Mouse (Mus musculus): Measurements from ENCODE around the gene Krtap5-1. TPM values are rescaled to one million over a fixed set of nuclear protein-coding genes. Genes with fewer than 3 reads are reported as not detected.

The Krtap5-1 gene
- total RNA-seq (2023): not detected in 4 replicates

DNA sequence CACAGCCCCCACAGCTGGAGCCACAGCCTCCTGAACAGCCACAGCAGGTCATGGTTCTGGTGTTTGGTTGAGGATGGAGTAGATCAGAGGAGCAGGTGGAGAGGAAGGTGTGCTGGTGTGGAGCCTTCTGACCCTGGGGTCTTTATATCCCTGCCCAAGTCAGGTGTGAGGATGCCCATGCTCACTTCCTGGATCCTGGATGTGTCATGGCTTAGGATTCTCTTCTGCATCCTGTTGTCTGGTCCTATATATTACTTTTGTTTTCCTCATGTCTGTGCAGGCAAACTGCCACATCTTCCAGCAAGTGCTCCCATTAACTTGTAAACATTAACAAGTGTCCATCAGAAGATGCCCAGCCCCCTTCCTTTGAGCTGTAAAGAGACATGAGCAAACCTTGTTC lies at the start of gene Krtap5-1:
Gene Krtap5-1 (minus strand): TSS at position 101 of the 400 bp plus-strand sequence.

DNA sequence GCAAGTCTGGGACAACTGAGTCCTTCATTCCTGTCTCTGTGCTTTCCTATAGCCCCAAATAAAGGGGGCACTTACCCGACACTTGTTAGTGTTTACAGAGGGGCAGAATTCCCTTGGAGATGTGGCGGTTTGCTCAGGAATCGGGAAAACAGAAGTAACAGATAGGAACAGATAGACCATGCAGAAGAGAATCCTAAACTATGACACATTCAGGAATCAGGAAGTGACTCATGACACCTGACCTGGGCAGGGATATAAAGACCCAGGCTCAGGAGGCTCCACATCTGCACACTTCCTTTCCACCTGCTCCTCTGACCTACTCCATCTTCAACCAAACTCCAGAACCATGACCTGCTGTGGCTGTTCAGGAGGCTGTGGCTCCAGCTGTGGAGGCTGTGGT lies 6.3 kb upstream of the Krtap5-1 start, which contains the start of gene Krtap5-4:
Gene Krtap5-4 (plus strand): TSS at position 301 of the 400 bp plus-strand sequence.

DNA sequence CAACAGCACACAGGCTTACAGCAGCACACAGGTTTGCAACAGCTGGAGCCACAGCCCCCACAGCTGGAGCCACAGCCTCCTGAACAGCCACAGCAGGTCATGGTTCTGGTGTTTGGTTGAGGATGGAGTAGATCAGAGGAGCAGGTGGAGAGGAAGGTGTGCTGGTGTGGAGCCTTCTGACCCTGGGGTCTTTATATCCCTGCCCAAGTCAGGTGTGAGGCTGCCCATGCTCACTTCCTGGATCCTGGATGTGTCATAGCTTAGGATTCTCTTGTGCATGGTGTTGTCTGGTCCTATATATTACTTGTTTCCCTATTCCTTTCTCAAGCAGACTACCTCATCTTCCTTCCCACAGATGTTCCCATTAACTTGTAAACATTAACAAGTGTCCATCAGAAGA lies 22.7 kb downstream of the Krtap5-1 start, which contains the start of gene Gm4559:
Gene Gm4559 (minus strand): TSS at position 101 of the 400 bp plus-strand sequence.

DNA sequence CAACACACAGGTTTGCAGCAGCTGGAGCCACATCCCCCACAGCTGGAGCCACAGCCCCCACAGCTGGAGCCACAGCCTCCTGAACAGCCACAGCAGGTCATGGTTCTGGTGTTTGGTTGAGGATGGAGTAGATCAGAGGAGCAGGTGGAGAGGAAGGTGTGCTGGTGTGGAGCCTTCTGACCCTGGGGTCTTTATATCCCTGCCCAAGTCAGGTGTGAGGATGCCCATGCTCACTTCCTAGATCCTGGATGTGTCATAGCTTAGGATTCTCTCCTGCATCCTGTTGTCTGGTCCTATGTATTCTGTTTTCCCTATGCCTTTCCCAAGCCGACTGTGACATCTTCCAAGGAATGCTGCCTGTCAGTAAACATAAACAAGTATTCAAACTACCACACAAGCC lies 38.7 kb downstream of the Krtap5-1 start, which contains the start of gene Gm2431:
Gene Gm2431 (minus strand): TSS at position 101 of the 400 bp plus-strand sequence.

Other genes with a start within 250 kb of the Krtap5-1 start
- gene Mob2, start 236.1 kb downstream of the Krtap5-1 start, total RNA-seq (2023): 33.3 to 45.7 TPM (median 40.9 TPM) in 4 replicates
- gene Dusp8, start 201.3 kb downstream of the Krtap5-1 start, total RNA-seq (2023): 4.6 to 6.7 TPM (median 5.9 TPM) in 4 replicates
- gene Gm45618, start 176.4 kb downstream of the Krtap5-1 start, total RNA-seq (2023): not detected in 4 replicates
- not detected in 4 replicates for gene Gm39115, start 161.1 kb downstream of the Krtap5-1 start, total RNA-seq (2023)
- not detected in 4 replicates for gene Gm45337, start 152.5 kb downstream of the Krtap5-1 start, total RNA-seq (2023)
- not detected in 4 replicates for gene Gm29735, start 140.0 kb downstream of the Krtap5-1 start, total RNA-seq (2023)
- gene Gm4553, start 131.4 kb downstream of the Krtap5-1 start, total RNA-seq (2023): not detected in 4 replicates
- gene Krtap5-2, start 121.1 kb downstream of the Krtap5-1 start, total RNA-seq (2023): not detected in 4 replicates
- not detected in 4 replicates for gene Gm10153, start 106.7 kb downstream of the Krtap5-1 start, total RNA-seq (2023)
- not detected in 4 replicates for gene Krtap5-3, start 95.8 kb downstream of the Krtap5-1 start, total RNA-seq (2023)
- gene Gm7579, start 85.3 kb downstream of the Krtap5-1 start, total RNA-seq (2023): not detected in 4 replicates
- not detected in 4 replicates for gene Krtap5-5, start 67.1 kb downstream of the Krtap5-1 start, total RNA-seq (2023)
- not detected in 4 replicates for gene Gm40460, start 56.0 kb downstream of the Krtap5-1 start, total RNA-seq (2023)
- not detected in 4 replicates for gene Gm2431, start 38.8 kb downstream of the Krtap5-1 start, total RNA-seq (2023)
- not detected in 4 replicates for gene Gm4559, start 22.8 kb downstream of the Krtap5-1 start, total RNA-seq (2023)
- gene Krtap5-4, start 6.4 kb upstream of the Krtap5-1 start, total RNA-seq (2023): not detected in 4 replicates
- 0.75 TPM in 1 of 4 replicates, not detected in the others for gene Ifitm10, start 76.6 kb upstream of the Krtap5-1 start, total RNA-seq (2023)
- gene Gm49369, start 85.5 kb upstream of the Krtap5-1 start, total RNA-seq (2023): 0.85 TPM in 1 of 4 replicates, not detected in the others
- 67.6 to 79.8 TPM (median 71.9 TPM) in 4 replicates for gene Ctsd, start 90.9 kb upstream of the Krtap5-1 start, total RNA-seq (2023)
- gene Syt8, start 137.7 kb upstream of the Krtap5-1 start, total RNA-seq (2023): not detected in 4 replicates
- 3.1 to 9.1 TPM (median 5.4 TPM) in 4 replicates for gene Tnni2, start 144.7 kb upstream of the Krtap5-1 start, total RNA-seq (2023)
- 752 to 815 TPM (median 786 TPM) in 4 replicates for gene Lsp1, start 163.7 kb upstream of the Krtap5-1 start, total RNA-seq (2023)
- gene Tnnt3, start 201.7 kb upstream of the Krtap5-1 start, total RNA-seq (2023): 37.8 to 47.2 TPM (median 41.7 TPM) in 4 replicates
- gene Mrpl23, start 235.6 kb upstream of the Krtap5-1 start, total RNA-seq (2023): 12.4 to 20.3 TPM (median 16.7 TPM) in 4 replicates

Measured in B cell, adult 62 days (primary cell).